Mouse (Mus musculus): ENCODE data around the gene Proser2. TPM values are rescaled to one million over a fixed set of nuclear protein-coding genes. Genes with fewer than 3 reads are reported as not detected.
A peak's percentile ranks its signal among the peaks of the same experiment; 100 is the strongest.

Gene Proser2
- polyA plus RNA-seq, 1 experiment from 2014 or later = 4.4 TPM

- no peak for DNase-seq (ENCODE audit: low spot score)
- WGBS = 70% methylated on average over 19 of the region's 19 CpGs
Measured at GRCm38 (mm10) chr2:6085622-6086530, 44.1 kb downstream of the Proser2 start.

GRCm38 (mm10) chr2:6083696-6084095 is 46.3 kb downstream of the Proser2 start:
- Histone ChIP-seq H3K36me3 (replicated peaks) (no peaks in the 10 kb centered on the region), H3K27ac (replicated peaks) (no peak overlapping the region), H3K4me1 (peaks cover 12% of the 10 kb centered on the region), H3K27me3 (replicated peaks; ENCODE audit: low read depth, poor library complexity, severe bottlenecking) (no peaks in the 10 kb centered on the region), H3K4me3 (no peak overlapping the region), H3K9me3 (no peaks in the 10 kb centered on the region)
- WGBS = 85% methylated on average over 1 of the region's 1 CpGs
- no peak for DNase-seq (ENCODE audit: low spot score)

More at GRCm38 (mm10) chr2:6085622-6086530, 44.1 kb downstream of the Proser2 start:
- no peak overlapping the region for H3K27ac ChIP-seq (replicated peaks)
- no peaks in the 10 kb centered on the region for H3K36me3 ChIP-seq (replicated peaks)
- H3K4me3 ChIP-seq = no peak overlapping the region
- no peaks in the 10 kb centered on the region for H3K9me3 ChIP-seq
- no peaks in the 10 kb centered on the region for H3K27me3 ChIP-seq (replicated peaks; ENCODE audit: low read depth, poor library complexity, severe bottlenecking)
- H3K4me1 ChIP-seq = peaks cover 12% of the 10 kb centered on the region

- H3K4me3 ChIP-seq = no peak overlapping the region
- WGBS = 80% methylated on average over 6 of the region's 6 CpGs
- no peak for DNase-seq (ENCODE audit: low spot score)
Measured at GRCm38 (mm10) chr2:6082615-6083014, 47.4 kb downstream of the Proser2 start.

GRCm38 (mm10) chr2:6081108-6081507 is 48.9 kb downstream of the Proser2 start:
- no peaks in the 10 kb centered on the region for H3K9me3 ChIP-seq
- 71% methylated on average over 8 of the region's 8 CpGs for WGBS
- no peaks in the 10 kb centered on the region for H3K36me3 ChIP-seq (replicated peaks)
- no peaks in the 10 kb centered on the region for H3K27me3 ChIP-seq (replicated peaks; ENCODE audit: low read depth, poor library complexity, severe bottlenecking)
- no peak overlapping the region for H3K4me3 ChIP-seq
- no peak for DNase-seq (ENCODE audit: low spot score)
- no peak overlapping the region for H3K27ac ChIP-seq (replicated peaks)
- H3K4me1 ChIP-seq = peaks cover 16% of the 10 kb centered on the region

More at GRCm38 (mm10) chr2:6082615-6083014, 47.4 kb downstream of the Proser2 start:
- Histone ChIP-seq H3K9me3 (no peaks in the 10 kb centered on the region), H3K27ac (replicated peaks) (no peak overlapping the region), H3K4me1 (peaks cover 15% of the 10 kb centered on the region), H3K36me3 (replicated peaks) (no peaks in the 10 kb centered on the region), H3K27me3 (replicated peaks; ENCODE audit: low read depth, poor library complexity, severe bottlenecking) (no peaks in the 10 kb centered on the region)

- Histone ChIP-seq H3K36me3 (replicated peaks) (no peaks in the 10 kb centered on the region), H3K4me1 (peaks cover 16% of the 10 kb centered on the region), H3K27me3 (replicated peaks; ENCODE audit: low read depth, poor library complexity, severe bottlenecking) (no peaks in the 10 kb centered on the region), H3K27ac (replicated peaks) (no peak overlapping the region), H3K4me3 (no peak overlapping the region), H3K9me3 (no peaks in the 10 kb centered on the region)
- whole genome bisulfite sequencing = 95% methylated on average over 1 of the region's 1 CpGs
- no peak for DNase-seq (ENCODE audit: low spot score)
Measured at GRCm38 (mm10) chr2:6080037-6080436, 50.0 kb downstream of the Proser2 start.

GRCm38 (mm10) chr2:6075530-6075896 is 54.5 kb downstream of the Proser2 start:
- peaks cover 33% of the 10 kb centered on the region for H3K4me1 ChIP-seq
- H3K27ac ChIP-seq (replicated peaks) = no peak overlapping the region
- WGBS = 59% methylated on average over 1 of the region's 1 CpGs
- no peaks in the 10 kb centered on the region for H3K36me3 ChIP-seq (replicated peaks)
- DNase-seq (ENCODE audit: low spot score) = no peak
- H3K9me3 ChIP-seq = no peaks in the 10 kb centered on the region
- H3K4me3 ChIP-seq = no peak overlapping the region
- H3K27me3 ChIP-seq (replicated peaks; ENCODE audit: low read depth, poor library complexity, severe bottlenecking) = no peaks in the 10 kb centered on the region

GRCm38 (mm10) chr2:6074891-6075529 is 55.0 kb downstream of the Proser2 start:
- H3K27ac ChIP-seq (replicated peaks) = peak overlapping the region; percentile 19; the same call in 1 of the 2 replicates
- WGBS = 59% methylated on average over 10 of the region's 10 CpGs
- no peak overlapping the region for H3K4me3 ChIP-seq
- DNase-seq (ENCODE audit: low spot score) = peak; percentile 56
- no peaks in the 10 kb centered on the region for H3K36me3 ChIP-seq (replicated peaks)
- H3K9me3 ChIP-seq = no peaks in the 10 kb centered on the region
- H3K4me1 ChIP-seq = peaks cover 33% of the 10 kb centered on the region
- no peaks in the 10 kb centered on the region for H3K27me3 ChIP-seq (replicated peaks; ENCODE audit: low read depth, poor library complexity, severe bottlenecking)

GRCm38 (mm10) chr2:6072685-6073260 is 57.2 kb downstream of the Proser2 start:
- Histone ChIP-seq H3K27me3 (replicated peaks; ENCODE audit: low read depth, poor library complexity, severe bottlenecking) (no peaks in the 10 kb centered on the region), H3K9me3 (no peaks in the 10 kb centered on the region), H3K36me3 (replicated peaks) (no peaks in the 10 kb centered on the region), H3K4me1 (peaks cover 31% of the 10 kb centered on the region), H3K4me3 (no peak overlapping the region), H3K27ac (replicated peaks) (no peak overlapping the region)
- 83% methylated on average over 7 of the region's 7 CpGs for WGBS
- DNase-seq (ENCODE audit: low spot score) = no peak

GRCm38 (mm10) chr2:6071598-6072440 is 58.2 kb downstream of the Proser2 start:
- WGBS = 63% methylated on average over 11 of the region's 11 CpGs
- DNase-seq (ENCODE audit: low spot score) = no peak
- Histone ChIP-seq H3K4me3 (no peak overlapping the region), H3K9me3 (no peaks in the 10 kb centered on the region), H3K27ac (replicated peaks) (no peak overlapping the region), H3K36me3 (replicated peaks) (no peaks in the 10 kb centered on the region), H3K4me1 (peaks cover 26% of the 10 kb centered on the region), H3K27me3 (replicated peaks; ENCODE audit: low read depth, poor library complexity, severe bottlenecking) (no peaks in the 10 kb centered on the region)

- Histone ChIP-seq H3K36me3 (replicated peaks) (no peaks in the 10 kb centered on the region), H3K4me1 (peaks cover 26% of the 10 kb centered on the region), H3K4me3 (no peak overlapping the region), H3K27ac (replicated peaks) (no peak overlapping the region), H3K27me3 (replicated peaks; ENCODE audit: low read depth, poor library complexity, severe bottlenecking) (no peaks in the 10 kb centered on the region), H3K9me3 (no peaks in the 10 kb centered on the region)
- no peak for DNase-seq (ENCODE audit: low spot score)
- WGBS = 41% methylated on average over 11 of the region's 11 CpGs
Measured at GRCm38 (mm10) chr2:6070925-6071324, 59.1 kb downstream of the Proser2 start.

GRCm38 (mm10) chr2:6067341-6067740 is 62.7 kb downstream of the Proser2 start:
- no peaks in the 10 kb centered on the region for H3K36me3 ChIP-seq (replicated peaks)
- H3K4me3 ChIP-seq = no peak overlapping the region
- no peak overlapping the region for H3K27ac ChIP-seq (replicated peaks)
- H3K27me3 ChIP-seq (replicated peaks; ENCODE audit: low read depth, poor library complexity, severe bottlenecking) = no peaks in the 10 kb centered on the region
- H3K4me1 ChIP-seq = peaks cover 15% of the 10 kb centered on the region
- no peak for DNase-seq (ENCODE audit: low spot score)
- 88% methylated on average over 6 of the region's 6 CpGs for WGBS
- H3K9me3 ChIP-seq = no peaks in the 10 kb centered on the region
